Mouse (Mus musculus) midbrain, postnatal 0 days (tissue): Measurements from ENCODE around the gene Ryr2. TPM values are rescaled to one million over a fixed set of nuclear protein-coding genes. Genes with fewer than 3 reads are reported as not detected.
A peak's percentile ranks its signal among the peaks of the same experiment; 100 is the strongest.

Experiments used
- ATAC-seq: fragments of 200-750 bp; cut with Nextera tagmentation; 2 replicates; pipeline ENCODE4 v1.8.0; 2017; ENCODE audit warnings: moderate number of reproducible peaks, mild to moderate bottlenecking, moderate TSS enrichment, moderate library complexity; ENCODE audit not compliant: low FRiP score
- DNase-seq: peaks from one replicate; pipeline ENCODE4 v3.0.0-alpha.2; 2015; ENCODE audit warnings: low spot score
- H3K27ac ChIP-seq: fragments of 300-500 bp; sonication (generic); 2 replicates; pipeline ENCODE4 v1.5.1; 2014; ENCODE audit warnings: low read depth, mild to moderate bottlenecking, low read length, mixed read lengths
- H3K27me3 ChIP-seq: fragments of 300-500 bp; sonication (generic); 2 replicates; pipeline ENCODE4 v1.6.1; 2014; ENCODE audit warnings: low read length, control low read depth, mixed read lengths; ENCODE audit not compliant: insufficient read depth
- H3K36me3 ChIP-seq: fragments of 300-500 bp; sonication (generic); 2 replicates; pipeline ENCODE4 v1.6.1; 2014; ENCODE audit warnings: low read length, control low read depth, mixed read lengths; ENCODE audit not compliant: insufficient read depth
- H3K4me1 ChIP-seq: fragments of 300-500 bp; sonication (generic); 2 replicates; pipeline ENCODE4 v1.6.1; 2014; ENCODE audit warnings: mild to moderate bottlenecking, control low read depth, antibody characterized with exemption, low read length, mixed read lengths; ENCODE audit not compliant: insufficient read depth
- H3K4me2 ChIP-seq: fragments of 300-500 bp; sonication (generic); 2 replicates; pipeline ENCODE4 v1.6.1; 2014; ENCODE audit warnings: low read depth, mild to moderate bottlenecking, low read length, mixed read lengths; ENCODE audit not compliant: poor library complexity, severe bottlenecking
- H3K4me3 ChIP-seq: fragments of 300-500 bp; sonication (generic); 2 replicates; pipeline ENCODE4 v1.5.1; 2014; ENCODE audit warnings: low read depth, mild to moderate bottlenecking, low read length, moderate library complexity
- H3K9ac ChIP-seq: fragments of 300-500 bp; sonication (generic); replicated peaks from 2 replicates; pipeline ENCODE4 v1.6.1; 2014; ENCODE audit warnings: mild to moderate bottlenecking, low read length, moderate library complexity, mixed read lengths; ENCODE audit not compliant: poor library complexity, severe bottlenecking
- H3K9me3 ChIP-seq: fragments of 300-500 bp; sonication (generic); 2 replicates; pipeline ENCODE4 v1.6.1; 2016; ENCODE audit warnings: low read length, control low read depth
- CTCF ChIP-seq: IDR thresholded peaks from 2 replicates; pipeline ENCODE4 v1.5.1; 2016; ENCODE audit warnings: antibody characterized with exemption, mild to moderate bottlenecking
- WGBS: fragments of 180-500 bp; shearing (Covaris S2); extraction: QIAGEN DNeasy Blood & Tissue Kit; methylation state at CpG from one replicate; pipeline ENCODE4 v1.1.7; 2014; 5-methylcytosine and 5-hydroxymethylcytosine counted together
- polyA plus RNA-seq: library from polyadenylated mRNA; unstranded; fragments of >200 nt; fragmentation: Nextera tagmentation; extraction: Ambion mirVana; gene quantifications from 2 replicates; pipeline ENCODE4 v1.2.1, GENCODE M21; 2015
- total RNA-seq: library from RNA; depleted of rRNA; stranded (reverse); fragments of >200 nt; gene quantifications from 2 replicates; pipeline ENCODE4 v1.2.3, GENCODE M21; 2014

Gene Ryr2
- total and polyA plus RNA-seq, 2 experiments from 2014 or later, result 3.5 to 22.5 TPM

- 36% methylated on average over 3 of the region's 3 CpGs for WGBS
- peak; percentile 26 for DNase-seq
- no peaks in the 10 kb centered on the region for H3K27me3 ChIP-seq
- peak; percentile 33; the same call in 1 of the 2 replicates for ATAC-seq
- no peak overlapping the region for H3K9ac ChIP-seq
- no peaks in the 10 kb centered on the region for H3K4me1 ChIP-seq
- no peak overlapping the region for H3K4me2 ChIP-seq
- no peak overlapping the region for H3K4me3 ChIP-seq
- peaks cover 4% of the 10 kb centered on the region; the same call in 1 of the 2 replicates for H3K36me3 ChIP-seq
- no peaks in the 10 kb centered on the region for H3K9me3 ChIP-seq
- peak; percentile 35 for TF ChIP-seq CTCF
- H3K27ac ChIP-seq, result no peak overlapping the region
These were observed 324.2 kb downstream of the Ryr2 start for GRCm38 (mm10) chr13:11782411-11783155.

- Histone ChIP-seq H3K4me1 (no peaks in the 10 kb centered on the region), H3K27ac (no peak overlapping the region), H3K36me3 (peaks cover 4% of the 10 kb centered on the region; the same call in 1 of the 2 replicates), H3K4me2 (no peak overlapping the region), H3K4me3 (no peak overlapping the region), H3K9ac (no peak overlapping the region), H3K27me3 (no peaks in the 10 kb centered on the region), H3K9me3 (no peaks in the 10 kb centered on the region)
- ATAC-seq (no peak), DNase-seq (no peak)
- 22% methylated on average over 2 of the region's 2 CpGs for WGBS
- no peak for TF ChIP-seq CTCF
These were observed 325.7 kb downstream of the Ryr2 start for GRCm38 (mm10) chr13:11781065-11781464.

- TF ChIP-seq CTCF, result no peak
- Histone ChIP-seq H3K36me3 (peaks cover 4% of the 10 kb centered on the region; the same call in 1 of the 2 replicates), H3K9ac (no peak overlapping the region), H3K4me3 (no peak overlapping the region), H3K27ac (no peak overlapping the region), H3K9me3 (no peaks in the 10 kb centered on the region), H3K4me2 (no peak overlapping the region), H3K27me3 (no peaks in the 10 kb centered on the region), H3K4me1 (no peaks in the 10 kb centered on the region)
- no peak for ATAC-seq
- 87% methylated on average over 6 of the region's 6 CpGs for WGBS
- DNase-seq, result no peak
These were observed 329.0 kb downstream of the Ryr2 start for GRCm38 (mm10) chr13:11777726-11778125.

GRCm38 (mm10) chr13:11772173-11772572 is 334.6 kb downstream of the Ryr2 start:
- H3K9me3 ChIP-seq, result no peaks in the 10 kb centered on the region
- ATAC-seq, result no peak

GRCm38 (mm10) chr13:11766899-11767298 is 339.8 kb downstream of the Ryr2 start:
- no peaks in the 10 kb centered on the region for H3K36me3 ChIP-seq
- H3K9ac ChIP-seq, result no peak overlapping the region
- H3K9me3 ChIP-seq, result no peaks in the 10 kb centered on the region
- no peak overlapping the region for H3K4me2 ChIP-seq
- no peak overlapping the region for H3K4me3 ChIP-seq
- ATAC-seq (no peak), DNase-seq (no peak)
- 87% methylated on average over 2 of the region's 2 CpGs for WGBS
- TF ChIP-seq CTCF, result no peak
- H3K27me3 ChIP-seq, result no peaks in the 10 kb centered on the region
- no peaks in the 10 kb centered on the region for H3K4me1 ChIP-seq
- no peak overlapping the region for H3K27ac ChIP-seq

More at GRCm38 (mm10) chr13:11772173-11772572, 334.6 kb downstream of the Ryr2 start:
- Histone ChIP-seq H3K27ac (no peak overlapping the region), H3K27me3 (no peaks in the 10 kb centered on the region), H3K4me1 (no peaks in the 10 kb centered on the region), H3K4me2 (no peak overlapping the region), H3K4me3 (no peak overlapping the region), H3K9ac (no peak overlapping the region), H3K36me3 (no peaks in the 10 kb centered on the region)
- no peak for DNase-seq
- WGBS, result 92% methylated on average over 8 of the region's 8 CpGs
- no peak for TF ChIP-seq CTCF

- Histone ChIP-seq H3K36me3 (no peaks in the 10 kb centered on the region), H3K4me3 (no peak overlapping the region), H3K27me3 (no peaks in the 10 kb centered on the region), H3K27ac (no peak overlapping the region), H3K9ac (no peak overlapping the region), H3K4me2 (no peak overlapping the region), H3K9me3 (no peaks in the 10 kb centered on the region), H3K4me1 (no peaks in the 10 kb centered on the region)
- TF ChIP-seq CTCF, result no peak
- ATAC-seq, result no peak
- DNase-seq, result no peak
- WGBS, result 86% methylated on average over 4 of the region's 4 CpGs
These were observed 342.8 kb downstream of the Ryr2 start for GRCm38 (mm10) chr13:11763925-11764324.
